Mouse (Mus musculus): ENCODE data around the gene Slc30a7. TPM values are rescaled to one million over a fixed set of nuclear protein-coding genes. Genes with fewer than 3 reads are reported as not detected.
"Not testable (repeated sequence)": the region's sequence is repeated elsewhere in the genome, so short reads cannot be mapped to it uniquely, and the experiment has no call there.

Gene Slc30a7
- polyA plus RNA-seq, 1 experiment: 28.3 TPM

GRCm38 (mm10) chr3:115949220-115949920, 57.8 kb downstream of the Slc30a7 start:
- DNase-seq (ENCODE audit: low spot score): no peak

GRCm38 (mm10) chr3:115946272-115946671, 60.9 kb downstream of the Slc30a7 start:
- no peak for DNase-seq (ENCODE audit: low spot score)

GRCm38 (mm10) chr3:115944376-115944775, 62.8 kb downstream of the Slc30a7 start:
- no peak for DNase-seq (ENCODE audit: low spot score)

DNA sequence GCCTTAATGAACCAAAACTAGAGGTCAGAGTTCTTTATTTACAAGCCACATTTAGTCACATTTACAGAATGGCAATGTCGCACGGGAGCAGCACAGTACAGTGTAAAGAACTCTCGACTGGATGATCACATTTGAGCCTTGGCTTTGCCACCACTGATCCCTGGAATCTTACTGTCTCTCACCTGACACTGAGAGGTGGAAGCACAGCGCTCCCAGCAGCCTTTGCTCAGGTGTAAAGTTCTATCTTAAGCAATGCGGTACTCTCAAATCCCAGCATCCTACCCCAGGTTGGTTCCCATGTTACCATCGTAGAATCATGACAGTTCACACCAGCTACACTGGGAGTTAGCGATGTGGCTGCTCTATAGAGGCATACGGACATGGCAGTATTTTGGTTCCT, 65.7 kb downstream of the Slc30a7 start:
- no peak for DNase-seq (ENCODE audit: low spot score)

- no peak for DNase-seq (ENCODE audit: low spot score)
Observed at GRCm38 (mm10) chr3:115940510-115940909, 66.7 kb downstream of the Slc30a7 start.

DNA sequence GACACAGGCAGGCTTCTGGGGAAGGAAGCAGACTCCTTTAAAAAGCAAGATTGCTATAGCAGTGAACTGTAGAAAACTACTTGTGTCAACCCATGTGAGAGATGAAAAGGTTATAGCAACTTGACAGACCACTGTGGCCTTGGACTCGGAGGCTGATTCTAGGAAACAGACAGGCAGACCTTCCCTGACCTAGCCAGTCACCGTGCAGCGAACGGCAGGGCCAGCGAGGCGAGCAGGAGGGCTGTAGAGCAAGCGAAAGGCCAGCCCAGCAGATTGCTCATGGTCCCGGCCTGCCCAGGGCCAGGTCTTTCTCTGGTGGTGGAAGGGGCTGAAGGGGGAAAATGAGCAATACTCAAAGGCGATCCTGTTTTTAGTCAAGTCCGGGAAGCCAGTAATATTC, 69.4 kb downstream of the Slc30a7 start:
- DNase-seq (ENCODE audit: low spot score): no peak

GRCm38 (mm10) chr3:115936734-115937599, 70.2 kb downstream of the Slc30a7 start:
- DNase-seq (ENCODE audit: low spot score): no peak

- no peak for DNase-seq (ENCODE audit: low spot score)
Observed at GRCm38 (mm10) chr3:115933293-115934186, 73.7 kb downstream of the Slc30a7 start.

DNA sequence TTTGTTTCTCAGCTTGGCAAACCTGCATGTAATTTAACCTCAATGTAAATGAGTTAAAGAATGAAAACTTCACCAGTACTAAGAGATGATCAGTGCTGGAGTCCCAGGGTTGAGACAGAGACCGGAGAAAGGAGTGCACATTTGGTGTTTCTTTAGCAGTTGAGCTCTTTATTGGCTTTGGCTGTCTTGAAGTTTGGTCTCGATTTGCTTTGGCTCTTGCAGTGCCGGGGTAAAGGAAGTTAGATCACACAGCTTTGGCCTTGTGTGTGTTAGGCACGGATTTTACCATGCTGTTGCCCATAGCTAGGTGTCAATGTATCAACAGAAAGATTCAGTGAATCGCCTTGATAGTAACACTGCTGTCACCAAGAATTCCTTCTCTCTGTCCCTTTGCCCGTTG, 75.5 kb downstream of the Slc30a7 start:
- no peak for DNase-seq (ENCODE audit: low spot score)

- DNase-seq (ENCODE audit: low spot score): no peak
Observed at GRCm38 (mm10) chr3:115926531-115926930, 80.7 kb downstream of the Slc30a7 start.

GRCm38 (mm10) chr3:115924401-115925190, 82.6 kb downstream of the Slc30a7 start:
- no peak for DNase-seq (ENCODE audit: low spot score)

GRCm38 (mm10) chr3:115907406-115907805, 99.8 kb downstream of the Slc30a7 start:
- DNase-seq (ENCODE audit: low spot score): not testable (repeated sequence)

GRCm38 (mm10) chr3:115905567-115905966, 101.6 kb downstream of the Slc30a7 start:
- no peak for DNase-seq (ENCODE audit: low spot score)

- no peak for DNase-seq (ENCODE audit: low spot score)
Observed at GRCm38 (mm10) chr3:115905067-115905466, 102.1 kb downstream of the Slc30a7 start.

DNA sequence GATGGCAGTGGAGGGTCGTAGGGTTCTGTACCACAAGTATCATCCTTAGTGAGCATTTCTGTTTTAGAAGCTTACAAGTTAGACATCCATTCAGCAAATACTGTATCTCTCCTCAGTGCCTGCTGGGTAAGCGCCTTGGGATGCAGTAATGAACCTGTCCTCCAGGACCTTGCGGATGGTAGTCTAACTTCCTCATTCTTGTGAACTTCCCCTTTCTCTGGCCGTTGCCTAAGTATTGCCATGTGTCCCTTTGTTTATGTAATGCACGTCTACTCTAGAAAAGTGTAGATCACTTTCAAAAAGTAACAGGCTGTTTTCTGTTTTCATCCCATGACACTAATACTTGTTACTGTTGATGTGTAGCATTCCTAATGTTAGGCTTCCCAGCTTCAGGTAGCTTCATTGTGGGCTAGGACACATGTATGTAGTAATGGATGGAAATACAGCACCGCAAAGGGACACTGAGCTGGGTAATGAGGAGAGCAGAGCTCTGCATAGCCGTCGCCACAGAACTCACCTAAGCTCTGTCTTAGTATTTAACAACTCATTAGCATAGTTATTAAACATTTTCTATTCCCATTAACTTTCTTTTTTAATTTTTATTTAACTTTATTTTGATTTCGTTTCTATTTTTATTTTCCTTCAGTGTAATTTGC, 104.8 kb downstream of the Slc30a7 start:
- no peak for DNase-seq (ENCODE audit: low spot score)

DNA sequence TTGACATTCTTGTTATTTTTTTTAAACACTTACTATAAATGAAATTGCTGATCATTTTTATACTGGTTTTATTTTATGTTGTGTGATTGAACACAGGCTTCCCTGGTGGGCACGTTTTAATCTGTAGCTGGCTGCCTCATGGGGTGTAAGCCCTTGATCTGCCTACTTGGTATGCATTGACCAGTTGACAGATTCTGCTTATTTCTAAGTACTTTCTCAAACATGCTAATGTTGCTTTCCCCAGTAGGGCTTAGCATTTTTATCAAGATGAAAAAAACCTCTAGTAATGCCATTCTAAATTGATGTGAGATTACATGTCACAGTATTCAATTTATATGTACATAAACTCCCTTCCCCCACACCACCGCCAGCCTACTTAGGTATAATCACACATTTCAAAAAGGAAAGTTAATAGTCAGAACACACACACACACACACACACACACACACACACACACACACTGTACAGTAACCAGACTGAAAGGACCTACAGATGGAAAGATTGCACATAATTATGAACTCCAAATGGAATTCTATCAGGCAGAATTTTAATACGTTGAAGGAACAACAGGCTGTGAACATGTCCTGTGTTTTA, 108.8 kb downstream of the Slc30a7 start:
- no peak for DNase-seq (ENCODE audit: low spot score)

GRCm38 (mm10) chr3:115893166-115893565, 114.0 kb downstream of the Slc30a7 start:
- no peak for DNase-seq (ENCODE audit: low spot score)

DNA sequence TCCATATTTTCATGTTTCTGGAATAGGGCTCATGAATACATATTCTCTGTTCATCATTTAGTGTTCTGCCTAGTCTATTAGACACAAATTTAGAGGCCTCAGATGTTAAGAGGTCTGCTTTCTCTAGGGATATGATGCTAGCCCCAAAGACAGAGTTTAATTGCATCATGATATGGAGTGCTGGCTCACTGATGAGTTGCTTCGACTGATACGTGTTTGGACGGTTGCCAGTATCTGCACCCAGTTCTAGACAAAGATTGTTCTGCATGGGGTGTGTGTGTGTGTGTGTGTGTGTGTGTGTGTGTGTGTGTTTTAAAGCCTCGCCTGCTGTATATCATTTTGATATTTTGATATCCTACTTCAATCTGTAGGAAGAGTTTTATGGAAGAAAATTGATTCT, 114.9 kb downstream of the Slc30a7 start:
- DNase-seq (ENCODE audit: low spot score): no peak
